Mouse (Mus musculus): Measurements from ENCODE around the gene Gm49450.
"Not testable (repeated sequence)": the region's sequence is repeated elsewhere in the genome, so short reads cannot be mapped to it uniquely, and the experiment has no call there.

Gm49450 gene

DNA sequence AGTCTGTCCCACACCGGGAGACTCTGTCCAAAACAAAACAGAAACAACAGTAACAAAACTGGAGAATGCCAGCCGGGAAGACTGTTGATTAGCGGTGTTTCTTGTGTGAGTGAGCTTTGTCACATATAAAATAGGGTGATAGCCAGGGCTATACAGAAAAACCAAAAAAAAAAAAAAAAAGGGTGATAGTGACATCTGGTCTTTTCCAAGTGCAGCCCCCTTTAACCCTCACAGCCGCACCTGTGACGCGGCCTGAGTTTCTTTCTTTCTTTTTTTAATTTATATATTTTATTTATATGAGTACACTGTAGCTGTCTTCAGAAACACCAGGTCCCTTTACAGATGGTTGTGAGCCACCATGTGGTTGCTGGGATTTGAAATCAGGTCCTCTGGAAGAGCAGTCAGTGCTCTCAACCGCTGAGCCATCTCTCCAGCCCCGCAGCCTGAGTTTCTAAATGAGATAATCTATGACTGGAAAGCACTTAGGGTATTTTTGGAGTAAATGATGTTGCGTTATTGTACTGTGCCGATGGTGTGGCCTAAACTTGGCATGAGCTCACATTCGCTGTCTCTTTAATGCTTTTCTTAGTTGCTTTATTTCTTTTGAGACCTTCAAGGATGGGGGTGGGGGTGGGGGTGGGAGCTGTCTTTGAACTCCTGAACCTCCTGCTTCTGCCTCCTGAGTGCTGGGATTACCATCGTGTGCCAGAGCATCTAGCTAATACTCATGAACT, 32.8 kb upstream of the Gm49450 start:
- DNase-seq (ENCODE audit: extremely low read depth, low read depth) = no peak

DNA sequence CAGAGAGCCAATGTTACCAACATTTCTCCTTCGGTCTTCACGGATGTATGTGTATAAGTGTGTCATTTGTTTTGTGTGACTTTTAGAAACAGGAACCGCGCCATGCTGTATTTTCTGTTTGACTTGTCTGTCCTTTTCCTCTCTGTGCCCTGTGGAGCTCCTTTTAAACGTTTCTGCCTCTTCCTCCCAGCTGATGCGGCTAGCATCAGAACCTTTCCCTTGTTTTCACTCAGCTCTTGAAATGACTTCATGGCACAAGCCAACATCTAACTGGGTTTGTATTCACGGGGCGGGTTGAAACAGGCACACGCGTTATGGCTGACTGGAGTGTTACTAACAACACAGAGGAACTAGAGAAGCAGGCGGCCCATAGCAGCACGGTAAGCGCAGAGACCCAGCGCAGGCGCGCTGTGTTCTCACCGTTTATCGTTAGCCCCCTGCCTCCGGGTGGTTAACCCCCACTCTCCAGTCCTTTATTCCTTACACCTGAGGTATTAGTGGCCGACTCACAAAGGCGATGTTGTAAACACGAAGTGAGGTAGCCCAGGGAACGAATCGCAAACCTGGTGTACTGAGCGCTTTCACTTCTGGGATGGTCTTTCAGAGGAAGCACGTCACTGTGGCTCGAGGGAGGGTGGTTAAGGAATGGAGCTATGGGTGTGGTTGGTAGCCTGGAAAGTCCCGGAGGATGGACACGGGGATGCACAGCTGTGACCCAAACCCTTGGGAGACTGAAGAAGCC, 32.1 kb upstream of the Gm49450 start:
- DNase-seq (ENCODE audit: extremely low read depth, low read depth) = peak; percentile 83

DNA sequence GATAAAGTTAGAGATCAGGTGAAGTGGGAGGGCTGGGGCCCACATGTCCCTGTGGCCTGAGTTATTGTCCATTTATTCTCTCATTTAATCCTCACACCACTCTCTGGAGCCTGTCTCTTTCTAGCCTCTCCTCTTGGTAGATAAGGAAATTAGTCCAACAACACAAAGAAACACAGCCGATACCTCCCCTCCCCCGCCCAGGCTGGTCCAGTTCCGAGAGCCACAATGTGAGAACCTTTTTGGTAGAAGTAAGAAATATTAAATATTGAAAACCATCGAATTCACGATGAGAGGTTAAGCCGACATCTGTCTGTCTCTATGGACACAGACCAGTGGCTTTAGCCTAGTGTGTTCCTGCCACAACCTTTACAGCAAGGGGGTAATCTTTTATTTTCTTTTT, 31.3 kb upstream of the Gm49450 start:
- no peak for DNase-seq (ENCODE audit: extremely low read depth, low read depth)

DNA sequence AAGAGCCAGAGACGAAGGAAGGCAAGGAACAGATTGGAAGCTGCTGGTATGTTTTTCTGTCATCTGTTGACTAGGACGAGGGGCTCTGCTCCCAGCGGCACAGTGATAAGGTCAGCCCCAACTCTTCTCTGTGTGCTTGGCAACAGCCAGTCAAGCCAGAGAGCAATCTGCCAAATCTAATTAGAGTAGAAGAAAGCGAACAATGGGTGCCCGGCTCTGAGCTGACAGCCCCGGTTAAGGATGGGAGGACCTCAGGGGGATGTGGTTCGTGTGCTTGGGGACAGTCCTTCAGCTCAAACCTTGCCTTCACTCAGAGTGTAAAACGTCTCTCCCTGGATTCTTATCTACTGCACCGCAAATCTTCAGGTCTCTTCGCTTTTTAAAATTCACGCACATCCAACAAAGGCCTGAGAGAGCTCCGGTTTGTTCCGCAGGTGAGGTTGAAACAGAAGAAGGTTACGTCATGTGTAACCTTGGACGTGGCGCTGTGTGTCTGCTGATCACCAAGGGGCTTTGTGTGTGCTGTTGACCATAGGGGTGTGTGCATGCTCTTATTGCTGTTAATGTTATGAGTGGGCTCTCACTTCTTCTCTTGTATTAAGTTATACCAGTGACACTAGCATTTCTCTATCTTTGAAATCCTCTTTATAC, 30.2 kb upstream of the Gm49450 start:
- no peak for DNase-seq (ENCODE audit: extremely low read depth, low read depth)

DNA sequence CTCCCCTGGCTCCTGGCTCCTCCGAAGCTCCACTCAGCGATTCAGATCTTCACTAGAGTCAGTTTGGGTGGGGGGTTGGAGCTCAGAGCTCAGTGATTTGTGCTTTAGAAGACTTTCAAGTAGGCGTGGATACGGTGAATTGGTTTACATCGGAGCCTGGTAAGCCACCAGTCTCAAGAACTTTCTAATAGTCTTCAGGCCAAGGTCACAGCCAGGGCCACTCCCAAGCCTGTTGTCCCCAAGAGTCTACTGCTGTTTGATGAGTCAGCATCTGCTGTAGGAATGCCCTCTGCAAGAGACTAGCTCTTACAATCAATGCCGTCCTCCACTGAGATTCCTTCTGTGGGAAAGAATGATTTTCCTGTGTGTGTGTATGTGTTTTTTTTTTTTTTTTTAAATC, 28.7 kb upstream of the Gm49450 start:
- no peak for DNase-seq (ENCODE audit: extremely low read depth, low read depth)

DNA sequence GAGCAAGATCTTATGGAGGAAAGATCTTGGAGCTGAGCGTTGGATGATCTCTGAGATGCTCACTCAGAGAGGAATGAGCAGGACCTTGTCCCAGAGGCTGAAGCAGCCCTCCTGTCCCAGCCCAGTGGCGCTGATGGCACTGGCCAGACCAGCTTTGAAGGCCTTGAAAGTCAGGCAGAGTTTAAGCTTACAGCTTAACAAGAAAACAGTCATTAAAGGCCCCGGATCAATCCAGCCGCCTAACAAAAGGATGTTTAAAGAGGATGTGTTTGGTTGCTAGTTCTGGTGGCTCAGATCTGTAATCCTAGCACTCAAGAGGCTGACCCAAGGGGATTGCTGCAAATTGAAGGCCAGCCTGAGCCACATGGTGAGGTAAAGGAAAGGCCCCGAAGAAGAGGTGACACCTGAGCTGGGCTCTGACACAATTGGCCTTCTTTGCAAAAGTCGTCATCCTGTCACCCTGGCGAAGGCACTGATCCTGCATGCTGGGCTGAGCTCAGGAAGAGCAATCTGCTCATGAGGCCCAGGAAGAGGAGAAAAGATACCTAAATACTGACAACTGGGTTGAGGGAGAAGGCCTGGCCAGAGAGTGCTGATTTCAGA, 26.8 kb upstream of the Gm49450 start:
- DNase-seq (ENCODE audit: extremely low read depth, low read depth) = no peak

DNA sequence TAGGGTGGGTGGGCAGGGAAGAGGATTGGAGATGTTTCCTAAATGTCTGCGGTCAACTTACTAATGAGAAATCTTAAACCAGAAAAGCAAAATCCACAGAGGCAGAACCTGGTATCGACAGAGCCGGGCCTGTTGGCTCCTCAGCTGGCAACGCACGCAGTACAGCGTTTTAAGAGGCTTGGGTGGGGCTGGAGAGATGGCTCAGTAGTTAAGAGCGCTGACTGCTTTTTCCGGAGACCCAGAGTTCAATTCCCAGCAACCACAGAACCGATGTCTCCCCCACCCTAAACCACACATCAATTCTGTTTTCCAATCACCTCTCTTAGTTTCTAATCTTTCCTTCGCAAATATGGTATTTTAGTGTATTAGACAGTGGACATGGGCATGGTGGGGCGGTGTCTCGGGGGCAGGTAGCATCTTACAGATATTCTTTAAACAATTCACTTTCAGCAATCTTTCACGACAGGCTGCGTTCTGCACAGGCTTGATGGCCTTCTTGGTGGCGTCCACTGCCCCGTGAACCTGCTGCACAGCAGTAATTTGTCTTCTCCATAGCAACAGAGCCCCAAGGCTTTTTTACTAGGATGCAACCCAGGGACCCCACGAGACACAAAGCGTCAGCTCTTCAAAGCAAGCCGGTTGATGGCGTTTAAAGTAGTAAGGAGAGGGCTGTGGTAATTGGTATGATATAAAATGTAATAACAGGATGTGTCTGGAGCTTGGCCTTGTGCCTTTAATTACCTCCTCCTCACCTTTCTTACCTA, 25.2 kb upstream of the Gm49450 start:
- no peak for DNase-seq (ENCODE audit: extremely low read depth, low read depth)

DNA sequence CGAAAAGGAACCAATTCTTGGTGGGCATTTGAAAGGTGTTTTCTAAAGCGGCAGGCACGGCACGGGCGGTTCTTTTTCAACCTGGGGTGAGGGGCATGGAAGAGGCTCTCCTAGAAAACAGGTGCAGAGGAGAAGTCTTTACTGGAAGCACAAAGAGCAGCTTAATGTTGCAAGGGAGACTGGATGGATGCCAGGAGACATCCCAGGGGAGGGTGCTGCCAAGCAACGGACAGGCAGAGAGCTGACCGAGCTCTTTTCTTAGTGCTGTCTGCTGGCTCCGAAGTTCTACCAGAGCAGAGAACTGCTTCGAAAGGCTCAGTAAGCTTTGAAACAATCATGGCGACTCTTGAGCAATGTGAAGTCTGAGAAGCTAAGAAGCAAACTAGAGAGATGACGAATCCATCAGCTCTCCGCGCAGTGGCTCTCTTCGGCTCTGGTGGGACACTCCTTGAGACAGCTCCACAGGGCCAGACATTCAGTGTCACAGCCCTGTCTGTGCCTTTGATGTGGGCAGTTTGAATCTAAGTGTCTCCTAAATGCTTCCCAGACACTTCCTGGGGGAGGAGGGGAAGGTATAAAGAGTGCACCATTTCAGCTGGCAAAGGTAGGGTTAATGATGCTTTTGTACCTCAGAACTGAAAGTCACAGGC, 24.5 kb upstream of the Gm49450 start:
- DNase-seq (ENCODE audit: extremely low read depth, low read depth) = no peak

DNA sequence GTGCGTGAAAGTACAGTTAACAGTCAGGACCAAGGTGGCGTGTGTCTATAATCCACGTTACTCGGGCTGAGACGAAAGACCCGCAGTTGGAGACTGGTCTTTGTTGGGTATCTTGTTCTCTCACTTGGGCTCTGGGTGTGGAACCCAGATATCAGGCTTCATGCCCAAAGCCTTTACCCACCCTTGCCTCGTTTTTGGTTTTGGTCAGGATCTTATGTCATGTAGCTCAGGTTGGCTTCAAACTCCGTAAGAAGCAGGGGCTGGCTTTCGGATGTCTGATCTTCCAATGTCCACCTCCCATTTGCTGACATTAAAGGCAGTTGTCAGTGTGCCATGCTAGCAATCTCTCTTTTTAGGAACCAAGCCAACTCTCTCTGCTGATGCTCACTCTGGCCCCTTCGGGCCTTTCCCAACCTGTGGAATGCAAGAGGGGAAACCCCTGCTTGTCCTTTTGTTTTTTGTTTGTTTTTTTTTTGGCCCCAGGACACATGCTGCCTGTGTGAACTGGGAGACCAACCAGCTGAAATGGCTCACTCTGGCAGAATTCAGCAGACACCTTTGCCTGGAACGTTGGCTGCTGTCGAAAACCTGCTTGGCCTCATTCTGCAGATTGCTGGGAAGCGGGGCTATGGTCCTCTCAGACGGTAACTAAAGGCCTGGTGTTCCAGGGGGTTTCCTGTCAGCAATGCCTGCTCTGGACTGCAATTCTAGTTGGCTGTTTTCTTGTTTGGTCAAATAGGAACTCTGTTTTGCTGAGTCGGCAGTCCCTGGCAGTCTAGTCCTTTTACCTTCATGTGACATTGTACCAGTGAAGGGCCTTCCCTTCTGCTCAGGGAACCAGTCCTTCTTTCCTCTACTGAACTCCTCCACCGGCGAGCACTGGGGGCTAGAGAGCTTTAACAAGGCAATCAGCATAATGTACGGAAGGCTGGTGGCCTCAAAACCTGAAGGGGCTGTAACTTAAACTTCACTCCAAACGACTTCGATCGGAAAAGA, 23.7 kb upstream of the Gm49450 start:
- DNase-seq (ENCODE audit: extremely low read depth, low read depth) = no peak

DNA sequence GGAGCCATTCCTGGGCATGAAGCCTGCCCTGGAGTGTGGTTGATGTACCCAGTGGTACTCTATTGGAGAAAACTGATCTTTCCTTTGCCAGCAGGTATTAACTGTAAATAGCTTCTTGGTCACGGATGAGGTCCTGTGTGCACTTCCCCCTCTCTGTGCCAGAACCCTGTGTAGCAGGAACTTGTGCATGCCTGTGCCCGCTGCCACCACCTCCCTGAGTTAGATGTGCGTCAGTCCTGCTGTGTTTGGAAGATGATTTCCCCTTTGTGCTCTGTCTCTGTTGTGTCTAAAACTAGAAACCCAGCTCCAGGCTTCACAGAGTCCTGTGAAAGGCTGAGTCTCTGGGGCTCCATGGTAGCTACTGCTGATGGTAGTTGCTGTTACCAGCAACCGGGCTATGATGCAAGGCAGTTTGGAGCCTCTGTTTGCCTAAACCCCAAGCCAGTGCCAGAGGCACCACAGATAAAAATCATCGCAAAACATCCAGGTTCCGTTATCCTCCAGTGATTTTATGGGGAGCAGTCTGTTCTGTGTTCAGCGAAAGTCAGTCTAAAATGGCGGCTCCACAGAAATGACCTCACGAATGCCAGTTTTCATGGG, 19.8 kb upstream of the Gm49450 start:
- DNase-seq (ENCODE audit: extremely low read depth, low read depth) = no peak

DNA sequence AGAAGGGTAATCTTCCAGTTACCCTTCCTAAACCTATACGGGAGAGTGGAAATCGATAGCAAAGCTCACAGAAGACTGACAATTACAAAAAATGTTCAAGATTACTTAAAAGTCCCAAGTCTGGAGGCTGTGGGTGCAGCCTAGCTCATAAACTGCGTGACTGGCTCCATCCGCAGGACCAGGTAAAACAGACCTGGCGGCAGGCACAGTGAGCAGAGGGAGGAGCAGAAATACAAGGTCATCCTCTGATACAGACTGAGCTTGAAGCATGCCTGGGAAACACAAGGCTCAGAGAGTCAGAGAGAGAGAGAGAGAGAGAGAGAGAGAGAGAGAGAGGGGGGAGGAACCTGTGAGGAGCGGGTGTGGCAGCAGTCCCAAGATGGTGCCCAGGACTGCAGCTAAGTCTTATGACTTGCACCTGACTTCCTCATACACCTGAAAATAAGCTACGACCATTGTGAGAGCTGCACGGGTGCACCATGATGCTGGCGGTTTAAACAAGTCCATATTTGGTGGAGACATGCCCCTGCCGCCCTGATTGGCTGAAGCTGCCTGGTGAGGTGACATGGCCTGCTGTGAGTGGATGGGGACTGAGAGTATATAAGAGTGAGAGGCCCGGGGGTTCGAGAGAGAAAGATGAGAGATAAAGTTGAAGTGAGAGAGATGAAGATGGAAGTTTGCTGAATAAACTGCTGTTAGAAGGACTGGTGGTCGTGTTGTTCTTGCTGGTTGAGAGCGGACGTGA, 18.4 kb upstream of the Gm49450 start:
- DNase-seq (ENCODE audit: extremely low read depth, low read depth) = not testable (repeated sequence)

DNA sequence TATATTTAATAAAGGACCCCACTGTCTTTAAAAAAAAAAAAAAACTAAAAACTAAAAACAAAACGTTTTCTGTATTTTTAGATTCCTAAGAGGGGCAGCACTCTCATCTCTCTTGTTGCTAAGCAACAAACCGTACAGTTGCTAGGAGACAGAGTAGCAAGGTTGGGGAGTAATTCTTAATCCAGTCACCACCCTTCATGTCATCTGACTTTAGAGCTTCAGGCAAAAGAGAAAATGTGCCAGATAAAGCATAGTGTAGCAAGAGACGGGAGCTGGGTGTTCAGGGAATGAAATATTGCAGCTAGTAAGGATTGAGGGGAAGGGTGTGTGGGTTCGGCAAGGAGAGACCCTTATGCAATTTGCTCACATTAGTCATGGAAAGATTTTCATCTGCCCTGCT, 17.8 kb upstream of the Gm49450 start:
- DNase-seq (ENCODE audit: extremely low read depth, low read depth) = no peak

DNA sequence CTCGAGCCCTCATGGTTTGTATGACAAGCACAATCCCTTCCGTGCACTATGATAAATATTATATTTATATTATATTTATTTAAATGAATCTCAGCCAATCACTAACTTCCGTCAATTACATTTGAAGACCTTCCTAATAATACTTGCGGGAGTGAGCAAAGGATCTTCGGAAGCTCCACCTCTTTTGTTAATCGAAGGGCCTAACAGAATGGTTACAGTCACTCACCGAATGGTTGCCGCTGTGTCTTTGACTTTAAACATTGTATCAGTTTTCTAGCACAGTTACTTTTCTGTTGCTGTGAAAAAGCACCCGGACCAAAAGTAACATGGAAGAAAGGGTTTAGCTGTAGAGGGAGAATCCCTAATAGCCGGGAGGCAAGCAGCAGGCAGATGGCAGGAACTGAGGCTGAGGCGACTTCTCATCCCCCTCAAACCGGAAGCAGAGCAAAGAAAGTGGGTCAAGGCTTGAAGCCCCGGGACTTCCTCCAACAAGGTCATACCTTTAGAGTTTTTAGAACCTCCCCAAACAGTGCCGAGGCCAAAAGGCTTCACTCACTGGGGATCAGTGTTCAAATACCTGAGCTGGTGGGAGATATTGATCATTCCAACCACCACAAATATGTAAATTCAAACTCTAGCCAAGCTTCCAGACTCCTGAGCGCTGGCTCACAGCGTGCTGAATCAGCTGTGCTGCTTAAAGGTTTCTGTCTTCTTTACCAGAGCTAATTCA, 16.2 kb upstream of the Gm49450 start:
- DNase-seq (ENCODE audit: extremely low read depth, low read depth) = no peak

DNA sequence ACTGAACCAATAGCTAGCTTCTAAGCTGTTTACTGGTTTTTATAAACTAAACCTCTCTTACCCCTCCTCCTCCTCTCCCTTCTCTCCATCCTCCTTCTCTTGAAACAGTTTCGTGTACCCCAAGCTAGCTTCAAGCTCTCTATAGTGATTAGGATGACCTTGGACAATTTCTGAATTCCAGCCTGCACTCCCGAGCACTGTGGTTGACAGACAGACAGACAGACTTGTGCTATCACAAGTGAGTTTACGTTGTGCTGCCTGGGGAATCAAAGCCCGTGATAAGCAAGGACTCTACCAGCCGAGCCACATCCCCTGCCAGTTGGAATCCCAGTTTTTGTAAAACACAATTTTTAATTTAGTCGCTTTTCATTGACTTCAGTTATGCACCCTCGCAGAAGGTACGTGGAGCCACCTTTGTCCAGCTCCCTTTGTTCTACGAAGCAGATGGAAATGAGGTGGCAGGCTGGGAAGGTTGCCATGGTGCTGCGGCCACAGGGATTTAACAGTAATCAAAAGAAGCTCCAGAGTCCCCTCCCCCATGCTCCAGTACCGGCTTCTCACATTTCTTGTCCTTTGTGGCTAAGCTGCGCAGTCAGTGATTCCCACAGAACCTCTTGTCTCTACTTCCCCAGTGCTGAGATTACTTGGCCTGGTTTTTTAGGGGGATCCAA, 15.5 kb upstream of the Gm49450 start:
- no peak for DNase-seq (ENCODE audit: extremely low read depth, low read depth)

DNA sequence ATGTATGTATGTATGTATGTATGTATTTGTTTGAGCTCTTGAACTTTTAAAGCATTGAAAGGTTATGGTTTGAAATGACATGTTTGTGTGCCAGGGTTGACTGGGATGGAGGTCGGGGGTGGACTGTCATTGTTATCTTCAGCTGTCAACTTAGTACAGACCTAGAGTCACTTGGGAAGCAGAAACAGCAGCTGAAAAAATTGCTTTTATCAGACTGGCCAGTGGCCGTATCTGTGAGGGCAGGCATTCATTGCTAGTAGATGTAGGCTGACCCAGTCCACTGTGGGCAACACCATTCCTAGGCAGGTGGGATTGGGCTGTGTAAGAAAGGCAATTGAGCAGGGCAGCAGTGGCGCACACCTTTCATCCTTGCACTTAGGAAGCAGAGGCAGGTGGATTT, 6.2 kb upstream of the Gm49450 start:
- DNase-seq (ENCODE audit: extremely low read depth, low read depth) = no peak

DNA sequence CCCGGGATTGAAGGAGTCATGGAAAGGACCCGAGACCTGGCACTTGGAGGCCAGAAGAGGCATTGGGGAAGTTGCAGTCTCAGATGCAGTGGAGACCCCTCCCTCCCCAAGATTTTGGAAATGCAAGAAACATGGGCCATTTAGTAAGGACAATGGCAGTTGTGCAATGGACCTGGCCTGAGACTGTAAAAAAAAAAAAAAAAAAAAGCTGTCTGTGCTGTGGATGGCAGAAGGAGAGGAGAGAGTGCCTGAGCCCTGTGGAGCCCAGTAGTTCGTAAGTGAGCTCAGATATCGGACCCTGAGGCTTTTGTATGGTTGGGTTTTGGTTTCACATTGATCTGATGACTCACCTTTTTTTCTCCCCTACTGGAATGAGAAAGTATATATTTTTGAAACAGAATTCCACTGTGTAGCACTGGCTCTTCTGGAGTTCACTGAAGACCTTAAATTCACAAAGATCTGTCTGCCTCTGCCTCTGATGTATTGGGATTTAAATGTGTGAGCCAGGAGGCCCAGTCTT, 5.6 kb upstream of the Gm49450 start:
- no peak for DNase-seq (ENCODE audit: extremely low read depth, low read depth)

DNA sequence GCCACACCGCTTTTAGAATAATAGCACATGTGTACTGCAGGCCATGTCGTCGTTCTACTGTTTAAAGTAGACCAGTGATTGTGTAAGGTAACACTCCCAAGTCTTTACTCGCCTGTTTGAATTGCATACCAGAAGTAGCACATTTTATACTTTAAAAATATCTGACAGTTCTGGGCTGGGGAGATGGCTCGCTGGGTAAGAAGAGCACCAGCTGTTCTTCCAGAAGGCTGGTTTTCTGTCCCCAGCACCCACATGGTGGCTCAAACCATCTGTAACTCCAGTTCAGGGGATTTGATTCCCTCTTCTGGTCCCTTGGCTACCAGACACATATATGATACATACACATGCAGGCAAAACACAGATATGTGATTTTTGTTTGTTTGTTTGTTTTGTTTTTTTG, 4.1 kb upstream of the Gm49450 start:
- DNase-seq (ENCODE audit: extremely low read depth, low read depth) = no peak
